Mouse (Mus musculus) c-Kit-positive CD71-positive TER-119-negative erythroid progenitor cells, embryonic 14.5 days (primary cell): ENCODE measurements around the gene Toe1.
A peak's percentile ranks its signal among the peaks of the same experiment; 100 is the strongest.
"Not testable (repeated sequence)": the region's sequence is repeated elsewhere in the genome, so short reads cannot be mapped to it uniquely, and the experiment has no call there.

Experiments
- DNase-seq: peaks from one replicate; pipeline ENCODE4 v3.0.0-alpha.2; 2013; ENCODE audit warnings: low read depth

Toe1 gene

DNA sequence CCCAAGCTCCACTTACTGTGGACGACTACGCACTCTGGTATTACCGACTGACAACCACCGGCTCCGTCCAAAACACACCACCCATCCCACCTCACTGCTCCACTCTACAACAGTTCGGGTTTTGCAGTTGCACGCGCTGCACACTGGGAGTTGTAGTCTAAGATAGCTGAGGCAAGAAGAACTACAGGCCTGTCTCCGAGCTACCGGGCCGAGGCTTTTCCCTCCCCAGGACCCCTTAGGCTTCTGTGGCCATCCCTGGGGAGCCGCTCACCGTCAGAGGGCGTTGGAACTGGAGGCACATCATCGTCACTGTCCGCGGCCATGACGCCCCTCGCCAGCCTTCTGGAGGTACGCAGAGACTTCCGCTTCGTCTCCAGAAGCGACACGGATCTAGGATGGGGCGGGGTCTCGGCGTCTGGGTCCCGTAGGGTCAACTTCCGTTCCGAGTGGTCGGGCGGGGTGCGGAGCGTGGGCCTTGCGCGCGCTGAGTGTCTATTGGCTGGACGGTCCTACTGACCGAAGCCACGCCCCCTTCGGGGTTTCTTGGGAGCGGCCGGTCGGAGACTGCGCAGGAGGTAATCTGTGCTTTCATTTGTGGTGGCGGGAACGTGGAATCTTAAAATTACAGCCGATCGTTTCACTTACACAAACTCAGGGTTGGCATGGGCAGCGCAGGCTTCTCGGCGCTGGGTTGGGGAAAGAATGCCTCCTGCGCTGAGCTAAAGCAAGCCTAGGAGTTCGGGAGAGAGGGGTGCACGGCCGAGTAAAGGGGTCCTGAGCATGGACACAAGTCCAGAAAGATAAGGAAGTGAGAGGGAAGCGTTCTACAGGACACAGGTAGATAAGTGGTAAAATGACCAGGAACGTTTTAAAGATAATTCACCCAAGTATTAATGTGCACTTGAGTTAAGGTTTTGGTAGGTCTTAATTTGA is at the start of gene Toe1, which contains the start of gene Mutyh:
TSS of gene Toe1 (minus strand) at position 444 of the 933 bp plus-strand sequence.
TSS of gene Mutyh (plus strand) at position 527 of the 933 bp plus-strand sequence.
- DNase-seq = peak; percentile 97

DNA sequence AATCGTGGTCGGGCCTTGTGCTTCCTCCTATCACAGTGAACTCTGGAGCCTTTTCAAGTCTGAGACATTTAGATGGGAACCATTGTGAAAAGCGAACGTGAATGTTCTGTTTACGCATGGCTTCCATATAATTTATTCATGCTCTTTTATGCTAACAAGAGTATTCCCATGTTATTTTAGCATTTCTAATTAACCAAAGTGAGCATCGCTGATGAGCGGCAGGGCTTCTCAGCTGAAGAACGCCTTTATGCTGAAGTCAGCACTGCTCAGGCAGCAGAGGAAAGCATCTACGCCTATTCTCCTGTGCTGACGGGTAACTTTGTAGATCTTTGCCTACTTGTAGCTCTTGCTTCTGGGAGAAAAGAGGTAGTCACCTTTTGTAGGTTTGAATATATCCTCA is 49.8 kb upstream of the Toe1 start:
- no peak for DNase-seq

DNA sequence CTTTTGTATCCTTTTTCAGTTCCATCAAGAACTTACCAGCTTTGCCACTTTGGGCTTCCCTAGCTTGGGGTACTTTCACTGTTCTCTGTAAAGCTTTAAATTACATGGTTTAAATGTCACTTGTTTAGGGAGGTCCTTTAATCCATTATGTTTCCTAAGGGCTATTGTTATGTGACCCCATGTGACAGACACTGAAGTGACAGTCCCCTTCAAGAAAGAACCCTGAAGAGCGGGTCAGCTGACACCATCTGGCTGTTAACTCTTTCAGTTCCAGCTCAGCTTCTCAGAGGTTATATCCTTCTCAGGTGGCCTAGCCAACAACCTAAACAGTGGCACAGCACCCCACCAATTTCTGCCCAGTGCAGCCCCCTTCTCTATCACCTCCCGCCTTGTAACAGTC is 46.8 kb upstream of the Toe1 start:
- DNase-seq = no peak

DNA sequence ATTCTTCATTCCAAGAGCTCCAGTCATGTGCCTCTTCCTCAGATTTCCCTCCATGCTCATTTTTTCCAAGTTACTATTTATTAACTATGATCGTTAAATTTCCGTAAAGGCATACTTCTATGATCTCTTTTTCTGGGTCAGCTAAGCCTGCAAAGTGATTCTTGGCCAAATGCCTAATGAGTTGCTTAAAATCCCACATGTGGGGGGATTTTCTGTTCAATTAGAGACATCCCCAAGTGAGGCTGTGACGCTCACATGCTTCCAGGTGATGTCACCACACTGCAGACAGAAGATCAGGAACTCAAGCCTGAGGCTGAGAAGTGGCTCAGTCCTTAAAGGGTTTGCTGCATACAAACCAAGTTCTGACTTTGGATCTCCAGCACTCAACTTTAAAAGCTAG is 42.5 kb upstream of the Toe1 start:
- no peak for DNase-seq

DNA sequence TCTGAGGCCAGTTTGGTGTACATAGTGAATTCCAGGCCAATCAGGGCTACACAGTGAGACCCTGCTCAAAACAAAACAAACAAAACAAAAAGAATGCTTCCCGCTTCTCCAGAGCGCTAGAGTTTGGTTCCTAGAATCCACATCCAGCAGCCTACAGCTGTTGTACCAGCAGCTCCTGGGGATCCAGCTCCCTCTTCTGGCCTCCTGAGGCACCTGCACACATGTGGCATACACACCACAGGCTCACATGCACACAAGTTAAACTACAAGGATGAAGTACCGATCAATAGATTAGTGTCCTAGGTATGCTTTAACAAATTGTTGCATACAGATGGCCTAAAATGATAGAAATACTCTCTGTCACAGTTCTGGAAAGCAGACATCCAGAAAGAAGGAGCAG is 36.9 kb upstream of the Toe1 start:
- no peak for DNase-seq

DNA sequence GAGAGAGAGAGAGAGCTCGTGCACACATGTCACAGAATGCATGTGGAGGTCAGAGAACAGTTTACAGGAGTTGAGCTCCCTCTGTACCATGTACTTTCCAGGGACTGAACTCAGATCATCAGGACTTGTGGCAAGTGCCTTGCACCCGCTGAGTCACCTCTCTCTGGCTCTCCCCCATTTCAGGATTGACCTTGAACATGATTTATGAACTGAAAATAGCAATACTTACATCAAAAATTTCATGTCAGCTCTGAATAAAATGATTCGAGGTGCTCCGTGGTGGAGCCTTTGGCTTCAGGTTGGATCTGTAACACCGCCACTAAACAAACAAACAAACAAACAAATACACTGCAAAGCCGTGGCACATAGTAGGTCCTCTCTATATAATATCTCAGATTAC is 33.4 kb upstream of the Toe1 start:
- no peak for DNase-seq

DNA sequence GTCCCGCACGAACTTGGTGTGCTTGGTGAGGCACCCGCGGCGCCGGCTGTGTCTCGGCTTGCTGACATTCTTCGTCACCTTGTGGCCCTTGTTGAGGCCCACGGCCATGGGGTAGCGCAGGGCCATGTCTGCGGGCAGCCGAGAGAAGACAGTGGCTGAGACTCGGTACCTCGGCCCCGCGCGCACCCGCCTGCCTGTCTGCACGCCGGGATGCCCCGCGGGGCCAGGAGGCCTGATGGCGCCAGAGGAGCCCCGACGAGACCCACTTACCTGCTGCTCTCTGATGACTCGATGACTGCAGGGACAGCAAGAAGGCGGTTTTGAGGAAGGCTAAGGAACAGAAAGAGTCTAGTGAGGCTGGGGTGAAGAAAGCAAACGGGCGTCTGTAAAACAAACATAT is 32.7 kb upstream of the Toe1 start:
- not testable (repeated sequence) for DNase-seq

DNA sequence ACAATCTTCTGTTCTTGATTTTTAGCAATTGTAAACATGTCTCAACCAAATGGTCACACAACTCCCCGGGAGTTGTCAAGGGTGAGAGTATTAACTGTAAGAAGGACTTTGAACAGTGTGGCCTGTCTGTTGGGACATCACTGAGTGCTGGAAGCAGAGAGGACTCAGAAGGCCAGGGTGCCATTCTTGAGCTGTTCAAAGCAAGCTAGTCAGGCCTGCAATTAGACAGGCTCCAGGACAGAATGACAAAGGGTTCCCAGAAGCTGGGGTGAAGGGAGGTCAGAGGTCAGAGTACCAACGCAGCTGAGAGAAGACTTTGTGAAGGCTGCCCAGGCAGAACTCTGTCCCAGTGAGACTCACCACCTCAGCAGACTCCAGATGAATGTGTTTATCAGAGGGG is 31.6 kb upstream of the Toe1 start:
- DNase-seq = no peak

DNA sequence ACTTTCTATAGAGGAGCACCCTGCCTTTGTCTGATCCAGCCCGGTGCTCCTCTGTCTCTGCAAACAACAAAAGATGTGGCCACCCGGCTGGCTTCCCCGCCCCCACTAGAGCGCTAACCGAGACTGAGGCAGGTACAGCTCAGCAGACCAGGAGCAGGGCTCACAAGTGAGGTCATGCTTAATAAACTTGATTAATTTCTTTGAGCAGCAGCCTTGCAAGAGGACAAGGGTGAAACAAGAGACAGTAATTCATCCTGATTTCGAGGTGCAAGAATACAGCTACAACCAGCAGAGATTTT is 22.6 kb upstream of the Toe1 start:
- DNase-seq = no peak

DNA sequence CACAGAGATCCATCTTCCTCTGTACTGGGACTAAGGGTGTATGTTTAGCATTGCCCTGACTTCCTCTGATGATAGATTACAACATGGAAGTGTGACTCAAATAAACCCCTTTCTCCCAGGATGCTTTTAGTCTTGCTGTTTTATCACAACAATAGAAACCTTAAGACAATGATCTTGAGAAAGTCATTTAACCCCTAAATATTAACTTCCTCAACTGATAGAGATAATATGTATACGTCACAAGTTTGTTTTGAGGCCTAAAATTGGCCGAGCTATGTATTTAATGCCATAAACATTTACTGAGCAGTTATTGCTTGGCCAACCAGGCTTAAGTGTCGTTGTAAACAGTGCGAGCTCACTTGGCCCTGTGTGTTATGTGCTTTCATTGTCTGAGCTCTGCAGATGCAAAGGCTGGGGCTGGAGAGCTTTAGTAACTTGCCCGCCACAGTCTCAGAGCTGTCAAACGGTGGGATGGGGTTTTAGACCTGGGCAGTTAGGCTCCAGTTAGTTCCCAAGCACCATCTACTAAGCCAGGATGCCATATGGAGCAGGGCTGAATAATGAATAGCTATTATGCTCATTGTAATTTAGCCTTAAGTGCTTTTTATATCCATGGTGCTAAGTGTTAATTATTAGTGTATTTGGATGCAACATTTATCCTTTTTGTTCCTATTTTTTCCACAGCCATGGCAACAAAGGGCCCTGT is 22.1 kb upstream of the Toe1 start:
- DNase-seq = no peak

DNA sequence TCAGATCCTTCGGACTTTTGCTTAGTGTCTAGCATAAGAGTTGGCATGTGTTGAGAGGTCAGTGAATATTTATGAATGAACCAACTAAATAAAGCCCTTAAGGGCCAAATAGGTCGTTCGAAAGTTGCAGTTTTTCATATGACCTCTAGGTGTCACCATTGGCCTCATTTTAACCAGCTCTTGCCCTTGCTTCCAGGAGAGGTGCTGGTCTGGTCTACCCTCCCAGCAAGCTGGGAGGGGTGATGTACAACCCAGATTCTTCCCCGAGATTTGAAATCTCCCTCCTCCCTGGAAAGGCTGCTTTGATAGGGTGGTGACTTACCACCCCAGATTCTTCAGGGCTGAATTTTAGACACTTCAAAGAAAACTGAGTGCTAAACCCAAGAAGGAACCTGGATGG is 20.4 kb upstream of the Toe1 start:
- peak; percentile 70 for DNase-seq

DNA sequence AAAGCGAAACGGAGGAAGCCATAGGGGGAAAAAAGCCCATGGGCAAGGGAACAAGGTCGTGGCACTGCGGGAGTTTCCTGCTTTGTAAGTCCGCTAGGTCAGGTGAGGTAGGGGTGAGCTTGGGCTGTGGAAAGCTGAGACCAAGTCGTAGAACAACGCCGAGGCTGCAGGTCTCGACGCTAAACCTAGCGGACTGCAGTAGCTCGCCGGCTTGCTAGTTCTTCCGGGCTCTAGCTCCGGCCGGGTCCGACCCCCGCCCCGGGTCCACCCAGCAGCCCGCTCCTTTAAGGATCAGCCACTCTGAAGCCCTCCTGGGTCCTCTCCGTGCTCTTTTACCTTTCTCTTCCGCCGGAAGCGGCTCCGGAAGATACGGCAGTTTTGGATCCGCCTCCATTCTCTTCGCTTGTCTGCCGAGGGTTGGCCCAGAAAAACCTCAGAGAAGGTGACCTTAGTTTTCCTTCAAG is 17.1 kb upstream of the Toe1 start:
- DNase-seq = peak; percentile 64

DNA sequence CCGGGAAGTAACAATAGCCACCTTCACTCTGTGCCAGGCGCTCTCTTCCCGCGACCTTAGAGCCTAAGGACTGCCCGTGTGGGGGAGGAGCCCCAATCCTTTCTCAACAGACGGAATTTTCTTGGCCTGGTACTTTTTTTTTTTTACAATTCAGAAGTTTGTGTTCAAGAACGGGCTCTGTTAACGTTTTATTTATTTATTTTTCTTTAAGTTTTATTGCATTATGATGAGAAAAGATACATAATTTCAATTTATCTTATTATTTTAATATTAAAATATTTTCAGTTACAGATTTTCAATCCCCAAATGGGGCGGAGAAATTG is 14.2 kb upstream of the Toe1 start, which contains the start of gene Hpdl:
TSS of gene Hpdl (minus strand) at position 14 of the 323 bp plus-strand sequence.
- no peak for DNase-seq

DNA sequence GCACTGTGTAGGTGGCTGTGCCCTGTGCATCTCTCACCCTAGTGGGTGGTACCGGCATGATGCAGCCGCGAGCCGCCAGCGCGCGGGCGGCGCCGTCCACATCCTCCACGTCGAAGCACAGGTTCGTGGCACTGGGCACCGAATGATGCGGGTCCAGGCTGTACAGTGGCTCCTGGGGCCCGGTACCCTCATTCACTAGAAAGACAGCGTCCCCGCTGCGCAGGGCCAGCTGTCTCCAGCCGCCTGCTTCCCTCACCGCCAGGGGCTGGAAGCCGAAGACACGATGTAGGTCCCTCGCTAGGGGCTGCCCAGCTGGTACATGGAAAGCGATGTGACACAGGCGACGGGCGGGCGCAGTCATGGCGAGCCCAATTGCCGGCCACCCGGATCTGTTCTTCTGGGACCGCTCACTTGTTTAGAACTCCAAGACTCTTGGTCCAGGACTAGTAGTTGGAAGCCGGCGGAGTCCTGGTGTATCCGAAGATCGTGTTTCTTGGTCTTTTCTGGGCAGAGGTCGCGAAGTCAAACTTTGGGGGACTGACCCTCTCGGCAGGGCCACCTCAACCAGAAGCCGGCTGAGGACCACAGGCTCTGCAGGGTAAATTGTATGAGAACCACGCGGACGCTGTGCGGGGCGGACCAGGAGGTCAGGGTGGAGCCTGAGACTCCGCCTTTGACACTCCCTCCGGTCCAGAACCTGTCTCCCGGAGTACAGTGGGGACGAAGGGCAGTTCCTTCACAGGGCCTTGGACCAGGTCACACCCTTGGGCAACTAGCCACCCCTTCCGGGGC is 13.7 kb upstream of the Toe1 start:
- DNase-seq = peak; percentile 54

DNA sequence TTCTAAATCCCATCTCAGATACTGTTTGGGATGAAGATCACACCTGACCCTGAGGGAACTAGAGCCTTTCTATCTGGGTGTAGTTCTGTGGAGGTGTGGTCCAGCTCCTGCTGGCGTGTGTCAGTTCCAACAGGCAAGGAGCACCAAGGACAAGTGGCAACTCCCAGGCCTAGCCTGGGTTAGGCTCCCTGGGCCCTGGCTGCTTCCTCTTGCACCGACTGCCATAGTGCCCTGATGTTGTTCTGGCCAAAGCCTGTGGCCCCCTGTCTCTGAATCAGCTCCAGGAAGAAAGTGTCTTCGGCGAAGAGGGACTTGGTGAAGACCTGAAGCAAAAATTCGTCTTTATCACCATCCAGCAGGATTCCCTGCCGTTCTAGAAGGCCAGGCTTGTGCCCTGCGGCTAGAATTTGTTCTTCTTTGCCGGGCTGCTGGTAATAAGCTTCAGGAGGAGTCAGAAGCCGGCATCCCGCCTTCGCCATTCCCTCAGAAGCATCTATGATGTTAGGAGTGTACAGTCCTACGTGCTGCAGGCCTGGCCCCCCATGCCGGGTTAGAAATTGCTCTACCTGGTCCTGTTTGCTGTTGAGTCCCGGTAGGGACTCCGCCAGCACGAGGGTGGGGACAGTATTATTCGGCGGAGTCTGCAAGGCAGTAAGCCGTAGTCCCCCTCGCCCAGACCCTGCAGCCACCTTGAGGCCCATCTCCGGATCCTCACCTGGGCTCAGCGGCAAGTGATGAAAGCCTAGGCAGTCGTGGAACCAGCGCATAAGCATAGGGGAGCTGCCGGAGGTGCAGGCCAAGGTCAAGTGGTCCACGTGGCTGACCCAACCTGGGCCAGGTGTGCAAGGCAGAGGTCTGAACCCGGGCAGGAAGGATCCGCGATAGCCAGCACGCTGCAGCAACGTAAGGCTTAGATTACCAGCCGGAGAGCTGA is 12.8 kb upstream of the Toe1 start:
- no peak for DNase-seq

DNA sequence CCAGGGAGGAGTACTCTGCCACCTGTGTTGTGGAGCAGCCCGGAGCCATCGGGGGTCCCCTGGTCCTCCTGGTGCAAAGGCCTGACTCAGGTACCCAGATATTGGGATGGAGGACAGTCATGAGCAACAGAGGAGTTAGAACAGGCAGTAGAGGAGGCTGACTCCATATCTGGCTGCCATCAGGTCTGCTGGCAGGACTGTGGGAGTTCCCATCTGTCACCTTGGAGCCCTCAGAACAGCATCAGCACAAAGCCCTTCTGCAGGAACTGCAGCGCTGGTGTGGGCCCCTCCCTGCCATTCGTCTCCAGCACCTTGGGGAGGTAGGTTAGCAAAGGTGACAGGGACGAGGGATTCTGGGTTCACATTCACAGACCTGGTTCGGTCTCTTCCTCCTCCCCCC is 10.0 kb upstream of the Toe1 start:
- DNase-seq = no peak

DNA sequence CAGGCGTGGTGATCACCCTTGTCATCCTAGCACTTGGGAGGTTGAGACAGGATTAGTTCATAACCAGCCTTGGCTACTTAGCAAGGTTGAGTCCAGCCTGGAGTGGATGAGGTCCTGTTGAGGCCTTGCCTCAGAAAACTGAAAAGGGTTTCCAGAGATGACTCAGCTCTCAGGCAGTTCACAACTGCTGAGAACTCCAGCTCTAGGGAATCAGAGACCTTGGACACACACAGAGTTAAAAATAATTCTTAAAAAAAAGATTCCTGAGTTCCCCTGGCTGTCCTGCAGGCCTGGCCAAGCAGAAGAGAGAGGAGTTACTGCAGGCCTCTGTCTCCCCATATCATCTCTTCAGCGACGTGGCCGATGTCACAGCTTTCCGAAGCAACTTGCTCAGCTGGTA is 7.8 kb upstream of the Toe1 start:
- DNase-seq = no peak

DNA sequence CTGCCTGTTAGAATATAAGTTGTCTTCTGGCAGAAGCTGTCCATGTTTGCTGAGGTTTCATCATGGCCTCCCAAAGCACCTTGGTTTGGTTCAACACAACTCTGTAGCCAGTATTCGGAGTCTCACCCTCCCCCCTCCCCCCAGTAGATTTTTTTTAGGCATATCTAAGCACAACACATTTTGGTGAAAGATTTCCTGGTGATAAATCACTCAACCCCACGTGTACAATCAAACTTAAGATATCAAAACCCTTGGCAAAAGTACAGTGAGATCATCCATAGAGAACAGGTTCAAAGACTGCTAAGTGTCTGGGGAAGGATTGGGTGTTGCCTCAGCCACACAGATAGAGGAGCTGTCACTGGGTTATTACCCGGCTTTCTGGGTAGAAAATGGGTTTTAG is 3.6 kb upstream of the Toe1 start:
- no peak for DNase-seq

DNA sequence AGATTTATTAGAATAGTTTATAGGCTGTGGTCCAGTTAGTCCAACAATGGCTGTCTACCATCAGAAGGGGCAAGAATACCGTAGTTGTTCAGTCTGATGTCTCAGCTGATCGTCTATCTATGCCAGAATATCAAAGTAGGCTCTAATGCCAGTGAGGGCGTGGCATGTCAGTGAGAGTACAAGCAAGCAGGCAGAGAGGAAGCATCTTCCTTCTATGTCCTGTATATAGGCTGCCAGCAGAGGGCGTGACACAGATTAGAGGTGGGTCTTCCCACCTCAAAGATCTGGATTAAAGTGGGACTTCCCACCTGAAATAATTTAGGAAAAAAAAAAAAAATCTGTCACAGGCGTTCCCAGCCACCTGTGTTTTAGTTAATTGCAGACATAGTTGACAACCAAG is 7.5 kb downstream of the Toe1 start:
- DNase-seq = no peak

DNA sequence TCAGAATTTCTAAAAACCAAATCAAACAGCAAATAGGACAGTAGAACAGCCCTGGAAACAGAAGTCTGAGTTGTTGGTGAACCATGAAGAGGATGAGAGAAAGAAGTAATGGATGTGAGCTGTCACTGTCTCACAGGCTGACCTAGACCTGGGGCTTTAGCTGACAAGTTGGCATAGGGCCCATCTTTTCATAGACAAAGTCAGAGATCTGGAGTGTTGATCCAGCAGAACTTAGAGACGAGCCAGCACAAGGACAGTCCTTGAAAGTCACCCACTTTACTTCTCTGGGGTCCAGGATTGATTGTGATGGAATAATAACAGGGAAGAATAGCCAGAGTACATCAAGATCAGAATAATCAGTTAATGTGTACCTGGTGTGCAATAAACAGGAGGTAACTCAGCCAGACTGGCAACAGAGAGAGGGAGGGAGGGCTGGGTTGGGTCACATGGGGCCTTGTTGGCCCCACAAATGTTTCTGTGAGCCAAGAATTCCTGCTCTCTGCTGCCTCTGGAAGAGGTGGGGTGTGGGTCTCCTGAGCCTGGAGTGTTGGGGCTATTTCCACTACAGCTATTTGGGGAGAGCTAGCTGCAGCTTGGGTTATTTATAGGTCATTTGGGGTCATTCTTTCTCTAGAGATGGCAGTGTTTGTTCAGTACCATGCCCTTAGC is 10.9 kb downstream of the Toe1 start:
- DNase-seq = no peak

DNA sequence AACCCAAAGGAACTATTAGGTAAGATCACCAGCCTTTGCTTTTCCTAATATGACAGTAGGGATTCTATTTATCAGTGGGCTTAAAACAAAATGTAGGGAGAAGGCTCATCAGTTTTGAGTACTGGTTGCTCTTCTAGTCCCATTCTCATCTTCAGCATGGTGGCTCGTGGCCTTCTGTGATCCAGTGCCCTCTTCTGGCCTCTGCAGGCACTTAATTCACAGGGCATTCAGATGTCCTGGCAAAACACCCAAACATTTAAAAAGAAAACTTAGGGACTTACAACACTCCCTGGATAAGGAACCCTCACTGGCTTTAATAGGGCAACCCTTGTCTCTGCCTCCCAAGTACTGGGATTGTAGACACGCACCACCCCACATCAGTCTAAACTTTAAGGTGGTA is 13.2 kb downstream of the Toe1 start:
- no peak for DNase-seq
